Mouse (Mus musculus): ENCODE measurements at regions not wholly inside any gene's neighbourhood (a gene's known extent, or its start where the extent isn't known, plus 50 kb on each side); places are given as distances from the start of the nearest gene placed in this dataset.

DNA sequence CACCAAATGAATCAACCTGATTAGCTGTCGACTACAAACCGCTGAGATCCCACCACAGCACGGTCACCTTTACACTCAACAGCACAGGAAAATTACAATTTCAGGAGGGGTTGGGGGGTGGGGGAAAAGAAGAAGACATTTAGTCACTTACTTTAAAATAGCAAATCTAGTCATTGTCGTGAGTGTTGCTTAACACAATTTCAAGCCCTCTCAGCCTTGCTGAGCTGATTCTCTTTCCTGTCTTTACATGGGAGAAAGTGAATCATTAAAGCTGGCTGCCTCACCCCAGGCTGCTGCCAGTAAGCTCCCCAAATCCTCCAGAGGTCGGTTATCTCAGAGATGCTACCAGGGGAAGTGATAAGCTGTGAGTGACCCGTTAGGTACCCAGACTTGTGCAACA lies 285.7 kb downstream of the Nsun3 start:
- Histone ChIP-seq H3K4me2 (replicated peaks; ENCODE audit: low read depth, low read length) (no peak overlapping the region), H3K9ac (replicated peaks; ENCODE audit: low read depth) (no peak overlapping the region), H3K36me3 (ENCODE audit: insufficient read depth, low read length) (no peaks in the 10 kb centered on the region), H3K27ac (ENCODE audit: low read length) (no peak overlapping the region), H3K4me1 (ENCODE audit: insufficient read depth, low read depth, low read length) (no peaks in the 10 kb centered on the region), H3K4me3 (ENCODE audit: low read depth, low read length) (no peak overlapping the region), H3K9me3 (ENCODE audit: low read length) (no peaks in the 10 kb centered on the region), H3K27me3 (replicated peaks; ENCODE audit: insufficient read depth, low read length) (no peaks in the 10 kb centered on the region)
- DNase-seq (ENCODE audit: low spot score) (no peak), ATAC-seq (no peak)
- TF ChIP-seq CTCF (IDR thresholded peaks at IDR 0.05) (no peak), EP300 (IDR thresholded peaks at IDR 0.05) (no peak)
- WGBS = 43% methylated on average over 6 of the region's 6 CpGs

DNA sequence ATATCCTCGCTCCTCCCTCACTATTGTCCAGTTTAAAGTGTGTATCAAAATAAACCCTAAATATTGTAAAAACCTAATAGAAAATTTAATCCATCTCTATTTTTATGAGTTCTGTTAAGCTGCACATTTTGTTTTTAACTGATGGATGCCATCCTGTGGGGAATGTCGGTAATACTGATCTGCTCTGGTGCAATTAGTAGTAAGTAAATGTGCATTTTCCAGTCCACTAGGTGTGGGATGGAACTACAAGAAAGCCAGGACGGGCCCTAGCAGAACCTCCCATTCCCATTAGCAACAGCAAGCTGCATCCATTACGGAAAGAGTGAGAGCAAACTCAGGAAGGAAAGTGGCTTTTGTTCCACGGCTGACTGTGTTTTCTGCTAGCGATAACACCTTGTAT lies 286.3 kb downstream of the Nsun3 start:
- no peak overlapping the region for H3K27ac ChIP-seq (ENCODE audit: low read length)
- no peak overlapping the region for H3K4me3 ChIP-seq (ENCODE audit: low read depth, low read length)
- no peaks in the 10 kb centered on the region for H3K27me3 ChIP-seq (replicated peaks; ENCODE audit: insufficient read depth, low read length)
- ATAC-seq (no peak), DNase-seq (ENCODE audit: low spot score) (no peak)
- 70% methylated on average over 6 of the region's 6 CpGs for WGBS
- TF ChIP-seq CTCF (IDR thresholded peaks at IDR 0.05) = no peak
- no peak for TF ChIP-seq EP300 (IDR thresholded peaks at IDR 0.05)
- H3K9ac ChIP-seq (replicated peaks; ENCODE audit: low read depth) = no peak overlapping the region
- H3K36me3 ChIP-seq (ENCODE audit: insufficient read depth, low read length) = no peaks in the 10 kb centered on the region
- no peaks in the 10 kb centered on the region for H3K9me3 ChIP-seq (ENCODE audit: low read length)
- no peaks in the 10 kb centered on the region for H3K4me1 ChIP-seq (ENCODE audit: insufficient read depth, low read depth, low read length)
- H3K4me2 ChIP-seq (replicated peaks; ENCODE audit: low read depth, low read length) = no peak overlapping the region

DNA sequence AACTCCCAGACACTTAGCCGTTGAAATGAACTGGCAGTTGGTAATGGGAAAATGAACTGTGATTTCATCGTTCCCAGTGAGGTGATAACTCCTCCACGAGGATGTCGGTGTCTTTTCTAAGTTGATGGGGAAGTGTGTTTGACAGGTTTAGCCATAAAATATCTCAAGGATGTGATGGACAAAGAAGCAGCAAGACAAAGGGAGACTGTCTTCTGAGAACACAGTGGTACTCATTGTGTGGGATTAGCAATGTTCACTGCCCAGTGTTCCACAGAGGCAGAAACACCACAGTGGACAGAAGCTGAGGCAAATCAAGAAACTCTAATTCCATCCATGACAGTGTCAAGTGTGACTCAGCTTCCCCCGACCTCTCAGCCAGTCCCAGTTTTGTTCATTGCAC lies 287.9 kb downstream of the Nsun3 start:
- no peak for TF ChIP-seq EP300 (IDR thresholded peaks at IDR 0.05)
- TF ChIP-seq CTCF (IDR thresholded peaks at IDR 0.05) = no peak
- DNase-seq (ENCODE audit: low spot score) = no peak
- no peaks in the 10 kb centered on the region for H3K9me3 ChIP-seq (ENCODE audit: low read length)
- no peak for ATAC-seq
- no peaks in the 10 kb centered on the region for H3K36me3 ChIP-seq (ENCODE audit: insufficient read depth, low read length)
- H3K9ac ChIP-seq (replicated peaks; ENCODE audit: low read depth) = no peak overlapping the region
- H3K27me3 ChIP-seq (replicated peaks; ENCODE audit: insufficient read depth, low read length) = no peaks in the 10 kb centered on the region
- 53% methylated on average over 5 of the region's 5 CpGs for WGBS
- no peak overlapping the region for H3K27ac ChIP-seq (ENCODE audit: low read length)
- no peak overlapping the region for H3K4me3 ChIP-seq (ENCODE audit: low read depth, low read length)
- no peak overlapping the region for H3K4me2 ChIP-seq (replicated peaks; ENCODE audit: low read depth, low read length)
- H3K4me1 ChIP-seq (ENCODE audit: insufficient read depth, low read depth, low read length) = no peaks in the 10 kb centered on the region

DNA sequence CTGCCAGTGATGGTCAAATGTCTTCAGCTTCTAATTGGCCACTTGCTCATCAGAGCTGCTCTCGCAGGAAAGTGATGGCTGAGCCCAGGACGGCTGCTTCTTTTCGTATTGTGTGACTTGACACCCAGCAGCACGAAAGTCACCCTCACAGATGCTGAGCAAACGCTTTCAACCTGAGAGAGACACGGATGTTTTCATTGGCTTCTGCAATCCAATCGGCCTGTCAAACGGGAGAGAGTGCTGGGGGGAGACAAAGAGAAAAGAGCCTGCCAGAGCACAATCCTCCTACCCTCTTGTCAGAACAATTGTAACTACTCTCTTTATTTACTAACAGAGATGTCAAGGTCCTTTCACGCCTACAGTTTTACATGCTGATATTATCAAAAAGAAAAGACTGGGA lies 289.9 kb downstream of the Nsun3 start:
- ATAC-seq (no peak), DNase-seq (ENCODE audit: low spot score) (no peak)
- Histone ChIP-seq H3K9ac (replicated peaks; ENCODE audit: low read depth) (no peak overlapping the region), H3K9me3 (ENCODE audit: low read length) (no peaks in the 10 kb centered on the region), H3K4me3 (ENCODE audit: low read depth, low read length) (no peak overlapping the region), H3K36me3 (ENCODE audit: insufficient read depth, low read length) (no peaks in the 10 kb centered on the region), H3K27me3 (replicated peaks; ENCODE audit: insufficient read depth, low read length) (no peaks in the 10 kb centered on the region), H3K4me1 (ENCODE audit: insufficient read depth, low read depth, low read length) (no peaks in the 10 kb centered on the region), H3K4me2 (replicated peaks; ENCODE audit: low read depth, low read length) (no peak overlapping the region), H3K27ac (ENCODE audit: low read length) (no peak overlapping the region)
- 28% methylated on average over 9 of the region's 9 CpGs for WGBS
- no peak for TF ChIP-seq EP300 (IDR thresholded peaks at IDR 0.05)
- TF ChIP-seq CTCF (IDR thresholded peaks at IDR 0.05) = no peak

DNA sequence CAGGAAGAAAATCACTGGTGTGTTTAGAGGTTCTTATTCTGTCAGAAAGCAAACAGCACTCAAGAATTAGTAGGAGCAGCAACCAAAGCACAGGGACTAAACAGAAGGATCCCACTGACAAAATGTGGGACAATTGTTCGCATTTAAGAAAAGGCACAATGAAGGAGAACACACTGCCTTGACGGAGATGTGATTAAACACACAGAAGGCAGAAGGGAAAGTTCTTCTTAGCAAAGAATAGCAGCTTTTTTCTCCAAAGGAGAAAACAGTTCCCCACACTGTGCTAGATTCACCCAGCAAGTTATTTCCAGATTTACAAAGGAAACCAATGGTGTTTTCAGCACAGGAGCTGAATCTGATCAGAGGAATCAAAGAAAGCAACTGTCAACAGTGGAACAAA lies 316.5 kb downstream of the Nsun3 start:
- no peak for TF ChIP-seq EP300 (IDR thresholded peaks at IDR 0.05)
- TF ChIP-seq CTCF (IDR thresholded peaks at IDR 0.05) = no peak
- no peak overlapping the region for H3K4me2 ChIP-seq (replicated peaks; ENCODE audit: low read depth, low read length)
- no peaks in the 10 kb centered on the region for H3K4me1 ChIP-seq (ENCODE audit: insufficient read depth, low read depth, low read length)
- H3K9me3 ChIP-seq (ENCODE audit: low read length) = no peaks in the 10 kb centered on the region
- no peak overlapping the region for H3K9ac ChIP-seq (replicated peaks; ENCODE audit: low read depth)
- WGBS = 82% methylated on average over 2 of the region's 2 CpGs
- no peak overlapping the region for H3K4me3 ChIP-seq (ENCODE audit: low read depth, low read length)
- DNase-seq (ENCODE audit: low spot score) (no peak), ATAC-seq (no peak)
- H3K27ac ChIP-seq (ENCODE audit: low read length) = no peak overlapping the region
- no peaks in the 10 kb centered on the region for H3K27me3 ChIP-seq (replicated peaks; ENCODE audit: insufficient read depth, low read length)
- H3K36me3 ChIP-seq (ENCODE audit: insufficient read depth, low read length) = no peaks in the 10 kb centered on the region

DNA sequence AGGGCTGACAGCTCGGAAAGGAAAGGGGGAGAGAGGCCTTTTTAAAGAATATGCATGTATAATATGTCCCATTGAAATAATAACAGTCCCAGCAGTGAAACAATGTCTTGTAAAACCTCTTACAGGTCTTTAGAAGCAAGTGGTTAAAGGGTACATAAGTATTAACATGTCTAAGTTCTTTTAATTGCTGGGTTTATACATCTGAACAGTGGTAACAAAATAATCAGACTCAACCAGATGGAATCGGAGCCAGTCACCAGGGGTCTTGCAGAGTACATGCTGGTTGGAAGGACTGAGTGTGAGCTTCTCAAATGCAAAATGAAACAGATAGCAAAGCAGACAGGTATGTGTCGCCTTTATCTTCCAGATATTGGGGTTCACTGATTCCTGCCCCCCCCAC lies 317.3 kb downstream of the Nsun3 start:
- no peak overlapping the region for H3K4me2 ChIP-seq (replicated peaks; ENCODE audit: low read depth, low read length)
- no peaks in the 10 kb centered on the region for H3K27me3 ChIP-seq (replicated peaks; ENCODE audit: insufficient read depth, low read length)
- DNase-seq (ENCODE audit: low spot score) (no peak), ATAC-seq (no peak)
- no peaks in the 10 kb centered on the region for H3K4me1 ChIP-seq (ENCODE audit: insufficient read depth, low read depth, low read length)
- no peaks in the 10 kb centered on the region for H3K9me3 ChIP-seq (ENCODE audit: low read length)
- no peak overlapping the region for H3K27ac ChIP-seq (ENCODE audit: low read length)
- H3K9ac ChIP-seq (replicated peaks; ENCODE audit: low read depth) = no peak overlapping the region
- H3K4me3 ChIP-seq (ENCODE audit: low read depth, low read length) = no peak overlapping the region
- H3K36me3 ChIP-seq (ENCODE audit: insufficient read depth, low read length) = no peaks in the 10 kb centered on the region
- no peak for TF ChIP-seq EP300 (IDR thresholded peaks at IDR 0.05)
- no peak for TF ChIP-seq CTCF (IDR thresholded peaks at IDR 0.05)
- WGBS = 54% methylated on average over 3 of the region's 3 CpGs

DNA sequence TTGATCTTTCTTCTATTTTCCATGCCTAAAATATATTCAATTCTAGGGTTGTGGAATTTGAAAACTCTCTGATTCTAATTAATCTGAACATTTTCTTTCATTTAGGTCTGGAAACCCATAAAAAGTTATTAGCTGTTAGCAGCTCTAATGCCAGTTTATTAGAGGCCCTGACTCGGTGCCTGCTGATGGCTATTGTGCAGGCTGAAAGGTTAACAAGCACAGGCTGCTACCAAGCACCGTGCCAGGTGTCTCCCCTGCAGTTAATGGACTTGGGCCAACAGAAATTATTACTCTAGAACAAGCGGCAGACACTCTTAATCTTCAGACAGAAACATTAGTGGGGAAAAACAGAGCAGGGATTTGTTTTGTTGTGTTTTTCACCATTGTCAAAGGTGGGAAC lies 317.8 kb downstream of the Nsun3 start:
- Histone ChIP-seq H3K4me1 (ENCODE audit: insufficient read depth, low read depth, low read length) (no peaks in the 10 kb centered on the region), H3K36me3 (ENCODE audit: insufficient read depth, low read length) (no peaks in the 10 kb centered on the region), H3K27me3 (replicated peaks; ENCODE audit: insufficient read depth, low read length) (no peaks in the 10 kb centered on the region), H3K9ac (replicated peaks; ENCODE audit: low read depth) (no peak overlapping the region), H3K4me3 (ENCODE audit: low read depth, low read length) (no peak overlapping the region), H3K4me2 (replicated peaks; ENCODE audit: low read depth, low read length) (no peak overlapping the region), H3K27ac (ENCODE audit: low read length) (no peak overlapping the region), H3K9me3 (ENCODE audit: low read length) (no peaks in the 10 kb centered on the region)
- ATAC-seq = no peak
- DNase-seq (ENCODE audit: low spot score) = no peak
- TF ChIP-seq EP300 (IDR thresholded peaks at IDR 0.05) = no peak
- no peak for TF ChIP-seq CTCF (IDR thresholded peaks at IDR 0.05)
- 49% methylated on average over 3 of the region's 3 CpGs for WGBS
